Mouse (Mus musculus) natural killer cell, adult 2 months (primary cell): ENCODE data around the gene Cerkl.

Experiments used
- DNase-seq, 2 experiments: peaks; one replicate each; pipeline ENCODE4 v3.0.0; 2022; ENCODE audit warnings: low spot score in 2 of 2

The Cerkl gene

DNA sequence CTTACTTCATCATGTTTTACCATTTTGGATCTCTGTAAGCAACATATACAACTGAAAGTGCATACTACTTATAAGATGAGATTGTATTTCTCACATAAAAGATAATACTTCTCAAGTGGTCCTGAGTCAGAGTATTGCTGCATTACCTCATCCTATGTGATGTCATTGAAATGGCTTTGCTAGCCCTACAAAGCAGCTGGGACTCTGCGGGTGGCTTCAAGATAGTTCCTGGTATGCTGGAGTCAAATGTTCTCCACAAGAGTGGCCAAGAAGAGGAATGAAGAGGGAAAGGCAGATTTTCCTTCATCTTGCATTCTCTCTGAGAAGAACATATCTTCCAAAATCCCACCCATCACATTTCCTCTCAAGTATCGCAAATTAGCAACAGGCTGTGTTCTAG, 13.2 kb downstream of the Cerkl start:
- DNase-seq: no peak

DNA sequence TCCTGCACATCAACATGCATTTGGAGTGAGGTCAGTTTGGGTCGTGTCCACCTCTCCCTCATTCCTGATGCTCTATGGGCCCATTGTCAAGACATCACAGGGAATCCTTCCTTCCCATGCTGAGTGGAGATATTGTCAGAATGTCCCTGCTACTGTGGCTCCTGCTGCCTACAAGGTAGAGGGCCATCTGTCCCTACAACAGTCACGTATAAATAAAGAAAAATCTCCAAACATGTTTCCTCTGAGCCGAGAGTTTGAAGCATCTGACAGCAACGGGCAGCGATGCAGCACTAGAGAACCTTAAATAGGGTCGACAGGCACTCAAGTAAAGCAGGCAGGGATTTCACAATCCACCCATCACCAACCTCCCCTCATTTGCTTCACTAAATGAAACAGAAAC, 13.7 kb downstream of the Cerkl start:
- DNase-seq: no peak

DNA sequence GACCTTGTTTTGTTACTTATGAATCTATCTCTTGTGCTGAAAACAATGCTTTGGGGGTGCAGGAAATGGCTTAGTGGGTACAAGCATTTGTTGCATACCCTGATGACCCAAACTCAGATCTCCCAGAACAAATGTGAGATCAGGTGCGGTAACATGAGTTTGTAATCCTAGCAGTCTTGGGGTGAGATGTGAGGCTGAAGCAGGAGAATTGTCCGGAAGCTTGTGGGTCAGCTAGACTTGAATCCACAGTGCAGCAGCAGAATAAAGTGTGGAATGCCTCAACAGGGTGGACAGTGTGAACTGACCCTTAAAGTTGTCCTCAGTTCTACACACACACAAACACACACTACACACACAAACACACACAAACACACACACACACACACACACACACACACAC, 14.4 kb downstream of the Cerkl start:
- DNase-seq: no peak

DNA sequence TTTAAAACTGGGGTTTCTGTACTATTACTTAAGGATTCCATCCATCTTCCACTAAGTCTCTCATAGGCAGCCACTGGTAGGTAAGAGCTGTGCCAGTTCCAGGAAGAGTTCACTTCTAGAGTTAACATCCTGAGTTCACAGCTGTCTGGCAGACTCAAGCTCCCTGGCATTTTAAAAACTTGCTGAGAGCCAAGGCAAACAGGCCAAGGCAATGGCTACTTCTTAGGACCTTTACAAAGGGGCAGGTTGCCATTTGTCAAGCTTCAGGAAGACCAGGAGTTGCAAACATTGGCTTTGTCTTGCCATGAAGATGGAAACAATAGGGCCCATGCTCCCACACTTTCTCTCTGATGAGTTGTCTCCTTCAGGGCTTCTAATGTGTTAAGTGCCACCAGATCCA, 26.5 kb downstream of the Cerkl start:
- no peak for DNase-seq

DNA sequence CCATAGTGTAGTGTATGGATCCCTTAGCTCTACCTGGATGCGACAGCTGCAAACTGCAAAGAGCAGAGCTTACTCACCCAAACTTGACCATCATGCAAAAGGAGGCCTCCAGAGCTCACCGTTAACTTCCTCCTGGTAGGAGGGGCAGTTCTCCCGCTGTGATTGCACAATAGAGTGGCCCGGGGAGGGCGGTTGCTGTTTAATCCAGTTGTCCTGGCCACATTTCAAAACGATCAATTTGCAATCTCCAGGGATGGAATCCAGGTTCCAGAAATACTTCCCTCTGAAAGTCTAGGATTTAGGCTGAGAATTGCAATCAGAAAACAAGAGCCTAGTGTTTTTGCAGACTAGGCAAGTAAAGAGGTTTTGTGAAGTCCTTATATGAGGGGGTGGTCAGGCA, 26.9 kb downstream of the Cerkl start:
- no peak for DNase-seq

DNA sequence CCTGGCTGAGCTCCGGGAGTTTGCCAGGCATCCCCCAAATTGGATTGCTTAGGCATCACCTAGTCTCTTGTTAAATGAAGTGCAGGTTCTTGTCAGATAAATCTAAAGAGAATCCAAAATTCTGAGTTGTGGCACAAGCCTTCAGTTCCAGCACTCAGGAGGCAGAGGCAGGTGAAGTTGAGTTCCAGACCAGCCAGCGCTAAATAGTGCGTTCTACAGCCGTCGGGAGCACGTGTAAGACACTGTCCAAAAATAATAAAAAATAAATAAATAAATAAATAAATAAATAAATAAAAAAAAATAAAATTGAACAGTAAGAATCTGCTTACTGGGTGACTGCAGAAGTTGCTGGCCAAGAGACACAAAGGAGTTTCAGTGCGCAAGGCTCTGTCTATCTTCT, 27.5 kb downstream of the Cerkl start:
- DNase-seq: no peak

DNA sequence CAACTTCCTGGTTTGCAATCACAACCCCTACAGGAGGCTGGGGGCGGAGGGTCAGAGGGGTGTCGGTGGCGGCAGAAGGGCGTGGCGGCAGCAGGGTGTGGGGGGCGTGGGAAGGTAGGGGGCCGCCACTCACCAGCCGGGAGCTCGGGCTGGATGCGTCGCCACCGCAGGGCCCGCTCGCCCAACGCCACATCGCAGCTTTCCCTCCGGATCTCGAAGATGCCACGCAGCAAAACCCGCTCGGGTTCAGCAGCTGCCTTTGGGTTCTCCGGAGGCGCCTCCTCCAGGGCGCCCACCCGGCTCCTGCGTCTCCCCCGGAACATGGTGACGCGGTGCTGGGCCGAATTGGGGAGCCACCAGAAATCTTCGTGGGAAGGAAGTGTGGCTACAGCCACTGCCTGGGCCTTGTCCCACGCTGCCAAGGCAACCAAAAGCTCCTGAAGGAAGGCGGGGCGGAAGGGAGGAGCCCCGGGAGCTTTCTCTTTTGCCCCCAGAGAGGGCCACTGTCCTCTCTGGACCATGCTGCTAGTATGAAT, 27.9 kb downstream of the Cerkl start:
- DNase-seq: no peak

DNA sequence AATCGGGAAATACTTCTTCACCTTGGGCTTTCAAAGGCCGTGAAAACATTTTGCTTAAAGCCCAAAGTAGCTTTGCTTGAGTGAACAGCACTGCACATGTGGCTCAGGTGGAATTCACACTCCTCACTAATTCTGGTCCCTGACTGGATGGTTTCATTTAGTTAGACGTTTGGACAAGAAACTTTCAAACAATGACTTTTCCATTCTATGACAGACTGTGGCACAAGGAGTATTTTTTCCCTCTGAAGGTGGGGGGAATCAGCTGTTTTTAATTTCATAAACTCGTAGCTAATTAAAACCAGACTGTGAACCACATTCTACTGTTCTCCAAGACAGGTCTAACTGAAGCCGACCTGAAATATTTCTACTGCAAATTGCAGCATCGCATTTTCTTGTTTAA, 28.6 kb downstream of the Cerkl start:
- DNase-seq: no peak

DNA sequence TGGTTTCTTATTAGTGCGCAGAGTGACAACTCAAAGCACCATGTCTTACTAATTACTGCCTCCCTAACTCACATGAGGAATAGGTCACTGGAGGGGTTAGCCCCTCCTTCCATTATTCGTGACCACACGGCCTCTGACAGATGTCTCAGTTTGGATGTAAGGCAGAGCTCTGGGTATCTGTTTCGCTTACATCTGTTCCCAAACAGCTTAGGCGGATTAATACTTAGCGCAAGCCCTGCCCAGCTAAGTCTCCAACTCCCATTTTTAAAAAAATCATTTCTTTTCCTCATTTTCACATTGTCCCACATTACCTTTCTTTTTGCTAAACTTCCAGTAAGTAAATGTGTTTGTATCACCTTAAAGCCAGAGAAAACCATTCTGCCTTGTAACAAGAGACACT, 34.9 kb downstream of the Cerkl start:
- no peak for DNase-seq

DNA sequence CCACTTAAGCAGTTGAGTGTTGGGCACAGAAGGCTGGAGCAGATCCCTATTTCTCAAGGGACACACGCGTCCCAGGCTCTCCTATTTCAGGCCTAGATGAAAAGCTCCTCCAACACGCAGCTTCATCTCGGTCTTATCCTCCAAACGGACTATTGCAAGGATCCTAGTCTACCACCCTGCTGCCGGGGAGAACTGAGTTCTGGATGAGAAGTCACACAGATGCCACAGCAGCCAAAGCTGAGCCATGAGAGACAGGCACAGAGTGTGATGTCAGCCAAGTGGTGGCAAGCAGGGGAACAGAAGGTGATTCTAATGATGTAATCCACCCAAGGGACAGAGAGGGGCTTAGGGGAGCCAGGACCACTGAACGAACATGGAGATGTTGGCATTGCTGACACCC, 42.1 kb downstream of the Cerkl start:
- DNase-seq: no peak

DNA sequence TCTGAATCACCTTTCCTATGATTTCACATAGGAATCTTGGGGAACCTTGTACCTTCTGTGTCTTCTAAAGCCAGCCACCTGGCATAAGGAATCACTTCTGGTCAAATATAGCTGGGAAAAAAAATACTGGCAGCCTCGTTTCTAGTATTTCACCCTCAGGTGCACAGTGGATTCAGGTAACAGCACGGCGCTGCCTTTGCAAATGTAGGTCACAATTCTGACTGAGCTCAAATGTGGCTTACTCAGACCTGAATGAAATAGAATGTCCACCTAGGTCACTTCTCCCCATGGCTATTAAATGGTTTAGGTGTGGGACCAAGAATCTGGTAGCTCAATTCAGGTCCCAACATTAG, 45.7 kb downstream of the Cerkl start:
- no peak for DNase-seq

DNA sequence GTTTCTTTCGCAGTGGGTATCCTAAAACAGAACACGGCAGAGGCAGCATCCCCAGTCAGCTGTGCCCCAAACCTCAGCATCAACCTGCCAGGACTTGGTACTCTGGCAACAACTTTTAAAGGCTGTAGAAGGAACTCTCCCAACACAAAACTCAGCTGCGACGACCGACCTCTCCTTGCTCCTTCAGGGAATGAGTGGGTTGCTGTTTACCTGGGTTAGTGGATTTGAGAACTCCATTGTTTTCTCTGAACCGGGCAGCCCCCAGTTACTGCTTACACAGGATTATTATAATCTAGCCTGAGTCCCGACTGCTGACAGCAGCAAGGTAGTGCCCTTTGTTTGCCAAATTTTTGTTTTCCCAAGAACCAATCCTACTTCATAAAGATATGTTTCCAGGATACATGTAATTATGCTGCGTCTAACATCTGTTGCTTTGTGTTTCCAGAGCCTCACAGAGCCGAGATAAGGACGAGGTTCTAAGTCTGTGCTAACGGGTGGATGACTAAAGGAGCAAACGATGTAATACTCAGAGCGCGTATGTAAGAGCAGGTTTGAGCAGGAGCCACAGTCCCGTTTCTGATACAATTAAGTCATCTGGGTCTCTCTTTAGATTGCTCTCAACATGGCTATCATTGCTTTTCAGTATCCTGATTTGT, 46.2 kb downstream of the Cerkl start:
- DNase-seq: no peak

DNA sequence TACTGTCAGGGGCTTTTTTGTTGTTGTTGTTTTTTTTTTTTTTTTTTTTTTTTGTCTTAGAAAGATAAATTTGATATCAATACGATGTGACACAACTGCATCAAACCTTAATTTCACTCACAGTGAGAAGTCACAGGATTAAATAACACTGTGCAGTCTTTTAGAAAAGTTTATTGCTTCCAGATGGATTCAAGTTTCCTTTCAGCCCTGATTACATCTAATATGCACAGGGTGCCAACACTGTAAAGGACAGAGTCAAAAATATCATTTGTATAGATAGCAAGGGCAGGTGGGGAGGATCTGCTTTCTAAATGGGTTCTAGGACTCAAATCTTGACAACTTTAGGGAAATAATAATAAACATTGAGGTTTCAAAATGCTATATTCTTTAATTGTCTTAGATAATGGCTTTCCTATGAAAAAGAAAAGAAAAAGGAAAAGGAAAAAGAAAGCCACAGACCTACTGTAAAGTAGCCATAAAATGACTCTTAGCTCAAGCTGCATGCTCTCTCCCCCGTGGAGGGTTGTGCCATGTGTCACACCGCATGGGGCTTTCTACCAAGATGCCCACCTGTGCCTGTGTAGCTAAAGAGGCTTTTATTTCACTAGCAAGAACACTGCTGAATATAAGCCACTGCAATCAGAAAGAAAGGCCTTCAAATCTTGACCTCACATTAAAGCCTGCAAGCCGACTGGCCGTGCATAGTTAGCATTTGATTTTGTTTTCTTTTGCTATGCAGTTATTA, 50.8 kb downstream of the Cerkl start:
- no peak for DNase-seq

DNA sequence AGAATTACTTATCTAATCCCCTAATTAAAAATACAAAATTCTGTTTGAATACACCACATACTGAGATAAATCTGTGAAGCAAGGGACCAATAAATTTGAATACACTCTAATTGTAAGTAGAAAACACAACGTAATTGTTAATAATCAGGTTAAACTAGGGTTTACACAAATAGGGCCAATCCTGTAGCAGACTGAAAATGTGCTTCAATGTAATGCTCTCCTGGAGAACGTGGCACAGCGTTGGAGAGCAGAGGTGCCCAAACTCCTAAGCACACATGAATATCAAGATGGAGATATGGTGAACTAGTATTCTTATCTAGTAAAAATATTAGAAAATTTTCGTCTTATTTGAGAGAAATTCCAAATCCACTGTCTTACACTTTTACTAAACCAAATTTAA, 56.5 kb downstream of the Cerkl start:
- no peak for DNase-seq

DNA sequence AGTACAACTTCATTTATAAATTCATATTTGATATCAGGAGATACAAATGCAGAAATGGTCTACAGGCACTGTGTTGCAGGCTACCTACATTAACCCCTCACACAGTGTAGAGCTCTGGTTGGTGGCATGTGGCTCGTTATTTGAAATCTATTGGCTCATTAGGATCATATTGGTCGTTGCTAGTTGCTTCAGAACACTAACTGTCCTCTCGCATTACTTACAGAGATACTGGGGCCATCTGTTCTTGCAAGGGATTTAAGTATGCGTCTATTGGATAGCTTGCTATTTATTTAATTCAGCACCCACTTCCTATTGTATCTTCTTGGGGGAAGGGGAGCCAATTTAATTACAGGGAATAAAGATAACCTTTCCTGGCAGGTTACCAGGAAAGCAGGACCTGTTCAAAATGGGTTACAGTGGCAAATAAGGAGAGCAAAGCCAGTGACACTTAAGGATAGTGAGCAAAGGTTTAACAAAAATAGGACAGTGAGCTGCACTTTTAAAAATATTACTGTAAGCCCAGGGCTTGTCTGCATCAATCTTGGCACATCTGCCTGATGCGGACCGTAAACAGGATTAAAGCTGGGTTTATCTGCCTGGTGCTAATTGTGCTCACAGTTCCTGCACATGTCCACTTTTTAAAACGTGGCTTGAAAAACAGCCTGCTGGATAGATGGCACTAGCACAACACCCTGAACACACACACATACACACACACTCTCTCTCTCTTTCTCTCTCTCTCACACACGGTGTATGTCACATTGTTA, 57.2 kb downstream of the Cerkl start:
- DNase-seq: no peak

DNA sequence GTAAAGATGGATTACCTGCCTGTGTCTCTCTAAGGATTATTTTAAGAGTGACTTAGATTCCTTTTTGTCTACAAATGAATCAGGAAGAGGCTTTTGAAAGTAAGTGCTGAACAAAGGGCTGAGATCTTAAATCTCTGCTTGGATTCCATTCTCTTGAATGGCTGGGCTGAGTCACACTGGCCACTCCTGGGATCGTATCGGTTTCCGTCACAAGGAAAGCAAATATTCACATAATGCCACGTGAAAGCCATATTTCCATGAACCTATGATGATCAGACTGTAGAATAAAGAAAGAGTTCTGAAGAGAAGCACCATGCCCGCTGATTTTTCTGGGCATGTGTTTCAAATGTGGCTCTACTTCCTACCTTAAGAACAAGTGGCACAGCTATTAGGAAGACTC, 57.8 kb downstream of the Cerkl start:
- no peak for DNase-seq

DNA sequence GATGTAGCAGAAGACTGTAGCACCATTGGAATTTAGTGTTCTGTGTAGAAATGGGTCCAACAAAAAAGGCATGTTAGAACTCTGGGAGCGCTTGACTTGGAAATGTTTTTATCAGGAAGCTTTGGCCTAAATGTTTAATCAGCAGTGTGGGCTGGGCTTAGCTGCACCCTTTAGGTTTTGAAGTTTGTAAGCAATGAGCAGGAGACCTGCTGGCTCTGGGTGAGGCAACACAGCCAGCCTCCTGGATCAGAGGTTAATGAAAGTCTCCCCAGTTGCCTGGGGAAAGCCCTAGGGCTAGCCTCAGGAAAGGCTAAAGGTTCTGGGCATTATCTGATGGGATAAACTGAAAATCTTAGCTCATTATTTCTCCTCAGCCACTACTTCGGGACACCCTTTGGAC, 58.2 kb downstream of the Cerkl start:
- no peak for DNase-seq

DNA sequence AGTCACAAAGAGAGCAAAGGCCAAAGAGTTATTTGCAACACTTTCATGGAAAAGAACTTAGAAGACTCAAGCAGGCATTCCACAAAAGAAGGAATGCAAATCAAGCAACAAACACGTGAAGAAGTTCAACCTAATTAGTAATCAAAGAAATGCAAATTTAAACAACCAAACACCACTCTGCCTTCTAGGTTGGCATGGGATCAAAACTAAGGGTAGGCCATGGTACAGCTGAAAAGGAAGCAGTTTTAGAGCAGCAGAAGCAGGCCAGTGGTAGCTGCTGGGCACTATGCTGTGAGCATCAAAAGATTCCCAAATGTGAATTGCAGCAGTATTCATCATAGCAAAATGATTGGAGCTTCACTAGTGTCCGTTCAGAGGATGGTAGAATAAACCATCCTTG, 59.5 kb downstream of the Cerkl start:
- DNase-seq: no peak

DNA sequence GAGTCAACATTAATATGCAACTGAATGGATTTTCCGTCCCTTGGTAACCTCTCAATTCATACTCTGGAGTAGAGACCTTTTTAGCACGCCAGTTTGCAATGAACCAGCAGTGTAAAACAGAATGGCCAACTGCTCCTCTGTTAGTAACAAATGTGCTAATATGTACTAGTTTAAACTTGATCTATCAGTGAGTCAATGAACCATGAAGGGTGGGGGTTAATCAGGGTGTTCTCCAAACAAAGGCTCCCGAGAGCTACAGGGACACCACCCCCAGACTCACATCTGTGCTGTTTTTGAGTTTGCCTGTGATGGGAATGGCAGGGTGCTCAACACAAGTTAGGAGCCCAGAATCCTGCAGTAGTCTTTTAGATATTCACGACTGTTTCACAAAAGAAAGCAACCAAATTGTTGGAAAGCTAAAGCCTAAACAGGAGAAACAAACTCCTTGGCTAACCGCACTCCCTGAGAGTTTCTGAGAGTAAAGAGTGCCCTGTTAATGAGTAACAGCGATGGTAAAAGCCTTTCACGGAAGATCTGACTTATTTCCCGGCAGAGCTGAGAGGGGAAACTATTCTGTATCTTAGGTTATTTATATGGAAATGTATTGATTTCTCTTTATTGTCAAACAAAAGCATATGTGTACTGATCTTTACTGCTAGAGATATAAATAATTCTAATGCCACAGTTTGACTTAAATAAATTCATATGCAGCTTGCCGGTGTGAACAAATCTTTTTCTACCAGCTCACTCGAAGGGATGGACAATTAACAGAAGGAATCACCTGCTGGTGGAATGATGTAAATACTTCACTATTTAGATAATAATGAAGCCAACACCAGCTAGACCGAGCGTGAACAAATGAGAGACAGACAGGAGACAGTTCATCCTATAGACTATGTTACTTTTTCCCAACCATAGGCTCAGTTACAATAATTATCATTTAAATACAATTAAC, 77.2 kb downstream of the Cerkl start:
- no peak for DNase-seq

DNA sequence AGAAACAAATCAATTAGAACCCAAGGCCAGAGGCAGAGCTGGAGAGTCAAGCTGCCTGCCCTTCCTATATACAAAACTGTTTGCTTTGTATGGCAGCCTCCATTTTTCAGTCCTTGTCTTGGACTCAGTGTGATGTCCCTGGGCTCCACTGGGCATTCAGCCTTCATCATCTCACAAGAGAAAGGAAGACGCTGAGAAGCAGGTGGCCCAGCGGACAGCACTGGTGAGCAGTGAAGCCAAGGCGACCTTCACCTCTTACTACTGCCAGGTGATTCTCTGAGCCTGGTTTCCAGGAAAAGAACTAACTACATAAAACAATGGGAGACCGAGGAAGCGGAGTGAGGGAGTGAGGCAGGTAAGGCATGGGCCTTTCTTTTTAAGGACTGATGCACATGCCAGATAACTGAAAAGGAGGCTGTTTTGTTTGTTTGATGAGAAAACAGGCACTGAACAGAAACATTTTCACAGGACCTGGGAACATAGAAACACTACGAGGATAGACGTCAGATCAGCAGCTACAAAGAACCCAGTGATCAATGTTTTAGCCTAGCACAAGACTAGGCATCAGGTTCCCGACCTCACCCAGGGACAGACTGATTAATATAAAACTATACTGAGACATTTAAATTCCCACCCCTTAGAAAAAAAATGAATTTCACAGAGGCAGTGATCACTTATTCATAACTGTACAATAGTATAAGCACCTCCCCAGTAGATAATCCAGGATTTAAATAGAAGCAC, 78.1 kb downstream of the Cerkl start:
- DNase-seq: no peak
